Comparison of ENCODE assay signal across 8 mouse cellular contexts in the genomic region with DNA sequence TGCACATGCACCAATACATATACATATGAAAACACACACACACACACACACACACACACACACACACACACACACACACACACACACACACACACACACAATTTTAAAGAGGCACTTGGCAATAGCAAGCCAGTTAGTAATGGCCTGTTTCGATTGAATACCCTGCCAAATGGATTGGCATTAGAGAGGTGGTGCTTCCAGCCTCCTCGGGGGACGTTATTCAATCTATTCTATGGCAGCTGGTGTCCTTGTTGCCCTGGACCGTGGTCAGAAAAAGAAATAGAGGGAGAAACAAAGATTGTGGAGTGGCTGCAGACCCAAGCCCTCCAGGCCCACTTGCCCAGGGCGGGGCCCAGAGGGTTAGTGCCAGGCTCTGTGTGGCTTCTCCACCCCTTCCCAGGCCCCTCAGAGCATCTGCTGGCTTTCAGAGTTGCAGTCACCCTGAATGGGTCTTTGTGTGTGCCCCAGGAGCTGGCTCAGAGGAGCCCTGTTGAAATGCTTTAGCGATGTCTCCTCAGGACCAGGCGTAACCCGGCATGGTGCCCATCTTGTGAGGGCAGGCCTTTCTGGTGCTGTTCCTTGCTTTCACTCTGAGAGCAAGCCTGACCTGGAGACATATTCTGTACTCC.
DNase-seq lines count a peak whose midpoint lies in the region; ATAC-seq and TF ChIP-seq lines count a peak whose summit lies in the region.

No protein-coding gene starts in this region.

- H3ac ChIP-seq in myocyte (ENCODE audit: control insufficient read depth, insufficient read length) = no peak overlapping the region

- no peaks in the 10 kb centered on the region for H3K79me2 ChIP-seq in myocyte (ENCODE audit: control insufficient read depth, insufficient read depth)

- no peaks in the 10 kb centered on the region for H3K9me3 ChIP-seq in embryonic facial prominence, embryonic 15.5 days (replicated peaks)
- H3K9me3 ChIP-seq in kidney, embryonic 14.5 days (ENCODE audit: control insufficient read depth, low read length) = no peaks in the 10 kb centered on the region

- H3K9ac ChIP-seq in embryonic facial prominence, embryonic 15.5 days = no peak overlapping the region
- H3K9ac ChIP-seq in kidney, embryonic 14.5 days (ENCODE audit: low read depth, low read length) = no peak overlapping the region

- no peaks in the 10 kb centered on the region for H3K27me3 ChIP-seq in embryonic facial prominence, embryonic 15.5 days
- no peaks in the 10 kb centered on the region for H3K27me3 ChIP-seq in myocyte (ENCODE audit: control insufficient read depth, insufficient read depth, insufficient read length)
- H3K27me3 ChIP-seq in kidney, embryonic 14.5 days (ENCODE audit: control insufficient read depth, insufficient read depth, low read length) = no peaks in the 10 kb centered on the region

- H3K4me2 ChIP-seq in embryonic facial prominence, embryonic 15.5 days (replicated peaks) = no peak overlapping the region
- H3K4me2 ChIP-seq in myocyte (ENCODE audit: low read depth) = peak overlapping the region; percentile 24
- no peak overlapping the region for H3K4me2 ChIP-seq in kidney, embryonic 14.5 days (replicated peaks; ENCODE audit: low read depth, low read length)

- no peak overlapping the region for H3K4me3 ChIP-seq in embryonic facial prominence, embryonic 15.5 days (replicated peaks)
- no peak overlapping the region for H3K4me3 ChIP-seq in myocyte
- H3K4me3 ChIP-seq in kidney, embryonic 14.5 days (ENCODE audit: low read length) = no peak overlapping the region

- H3K4me1 ChIP-seq in embryonic facial prominence, embryonic 15.5 days = peaks cover 20% of the 10 kb centered on the region
- H3K4me1 ChIP-seq in kidney, embryonic 14.5 days (ENCODE audit: control insufficient read depth, insufficient read depth, low read length) = no peaks in the 10 kb centered on the region

- H3K36me3 ChIP-seq in embryonic facial prominence, embryonic 15.5 days = no peaks in the 10 kb centered on the region
- no peaks in the 10 kb centered on the region for H3K36me3 ChIP-seq in myocyte (ENCODE audit: control insufficient read depth, insufficient read depth)
- H3K36me3 ChIP-seq in kidney, embryonic 14.5 days (ENCODE audit: control insufficient read depth, insufficient read depth, low read length) = no peaks in the 10 kb centered on the region

- DNase-seq in cerebellum, adult 11 months = peak; percentile 27
- DNase-seq in layer of hippocampus, adult 9-11 months = peak; percentile 89
- no peak for DNase-seq in heart, adult 8-10 months (ENCODE audit: low spot score)
- DNase-seq in spleen, adult 18-20 months = no peak
- no peak for DNase-seq in thymus, postnatal 0 days (ENCODE audit: low spot score)

- no peak for ATAC-seq in embryonic facial prominence, embryonic 15.5 days (ENCODE audit: insufficient number of reproducible peaks, low FRiP score, low TSS enrichment, low read depth)
- ATAC-seq in kidney, embryonic 14.5 days (ENCODE audit: low FRiP score, low TSS enrichment) = no peak

- peak overlapping the region; percentile 69 for H3K27ac ChIP-seq in embryonic facial prominence, embryonic 15.5 days (replicated peaks)
- no peak overlapping the region for H3K27ac ChIP-seq in kidney, embryonic 14.5 days (ENCODE audit: low read depth, low read length)

- no peak for TF ChIP-seq POLR2A in myocyte (IDR thresholded peaks at IDR 0.05; ENCODE audit: insufficient read length, low read depth)

- WGBS in embryonic facial prominence, embryonic 15.5 days = 58% methylated on average over 8 of the region's 8 CpGs
- WGBS in kidney, embryonic 14.5 days = 82% methylated on average over 8 of the region's 8 CpGs

TF ChIP-seq in myocyte, 11 proteins besides CTCF, POLR2A, EP300 and RAD21:
- TF ChIP-seq MYOD1 (IDR thresholded peaks at IDR 0.05; ENCODE audit: control insufficient read depth in 1 of 3, insufficient read length in 2 of 3, low read depth in 2 of 3) (peak in 1 of 3 experiments; percentile 13), USF1 (IDR thresholded peaks at IDR 0.05; ENCODE audit: low read depth) (no peak)

Comparison
In these comparisons a context has a peak if more than half of its experiments do, and no peak if none do; other contexts are left out.
1. DNase-seq: peak in cerebellum, adult 11 months (single experiment) and layer of hippocampus, adult 9-11 months (single experiment); none in heart, adult 8-10 months (single experiment), spleen, adult 18-20 months (0 of 2) and thymus, postnatal 0 days (single experiment).